Mouse (Mus musculus) cerebellum, postnatal 14 days (tissue): ENCODE data around the gene Psme1.

Source experiments
- DNase-seq, 2 experiments: peaks; one replicate each; pipeline ENCODE4 v3.0.0; 2021; ENCODE audit warnings: mixed read lengths in 2 of 2

Psme1 gene

GRCm38 (mm10) chr14:55603271-55603632 is 25.3 kb downstream of the Psme1 start, which contains the start of gene Irf9:
Irf9 (plus strand) TSS chr14:55603571.
- no peak for DNase-seq

GRCm38 (mm10) chr14:55603633-55604576 is 26.0 kb downstream of the Psme1 start:
- DNase-seq, result peak; percentile 90 to 93

DNA sequence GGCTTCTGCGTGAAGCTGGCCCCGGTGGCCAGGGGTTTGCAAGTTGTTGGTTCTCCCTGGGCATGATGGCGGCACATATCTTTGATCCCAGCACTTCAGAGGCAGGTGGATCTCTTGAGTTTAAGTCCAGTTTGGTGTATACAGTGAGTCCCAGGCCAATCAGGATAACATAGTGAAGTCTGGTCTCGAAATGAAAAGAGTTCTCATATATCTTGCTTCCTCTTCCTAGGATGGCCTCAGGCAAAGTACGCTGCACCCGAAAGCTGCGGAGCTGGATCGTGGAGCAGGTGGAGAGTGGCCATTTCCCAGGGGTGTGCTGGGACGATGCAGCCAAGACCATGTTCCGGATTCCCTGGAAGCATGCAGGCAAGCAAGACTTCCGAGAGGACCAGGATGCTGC is 26.9 kb downstream of the Psme1 start:
- no peak for DNase-seq

GRCm38 (mm10) chr14:55605743-55606459 is 28.0 kb downstream of the Psme1 start:
- DNase-seq, result no peak

- DNase-seq, result no peak
Measured at GRCm38 (mm10) chr14:55608339-55608738, 30.4 kb downstream of the Psme1 start.

DNA sequence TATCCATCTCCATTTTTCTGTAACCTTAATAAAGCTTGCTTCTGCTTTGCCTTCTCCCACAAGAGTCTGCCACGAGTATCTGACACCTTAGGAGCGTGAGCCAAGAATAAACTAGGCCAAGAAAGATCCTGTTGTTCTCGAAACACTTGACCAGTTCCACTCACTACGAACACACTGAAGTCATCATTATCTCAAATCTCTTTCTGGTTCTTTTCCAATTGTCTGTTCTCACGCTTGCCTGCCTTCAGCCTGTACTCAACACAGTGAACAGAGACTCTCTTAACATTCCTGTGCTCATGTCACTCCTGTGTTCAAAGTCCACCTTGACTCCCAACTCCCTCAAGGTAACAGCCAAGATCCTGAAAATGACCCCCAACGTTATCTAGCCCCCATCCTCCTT is 35.4 kb downstream of the Psme1 start:
- no peak for DNase-seq

- no peak for DNase-seq
Measured at GRCm38 (mm10) chr14:55614565-55615178, 36.7 kb downstream of the Psme1 start.

- DNase-seq, result no peak
Measured at GRCm38 (mm10) chr14:55615876-55616275, 38.0 kb downstream of the Psme1 start.

DNA sequence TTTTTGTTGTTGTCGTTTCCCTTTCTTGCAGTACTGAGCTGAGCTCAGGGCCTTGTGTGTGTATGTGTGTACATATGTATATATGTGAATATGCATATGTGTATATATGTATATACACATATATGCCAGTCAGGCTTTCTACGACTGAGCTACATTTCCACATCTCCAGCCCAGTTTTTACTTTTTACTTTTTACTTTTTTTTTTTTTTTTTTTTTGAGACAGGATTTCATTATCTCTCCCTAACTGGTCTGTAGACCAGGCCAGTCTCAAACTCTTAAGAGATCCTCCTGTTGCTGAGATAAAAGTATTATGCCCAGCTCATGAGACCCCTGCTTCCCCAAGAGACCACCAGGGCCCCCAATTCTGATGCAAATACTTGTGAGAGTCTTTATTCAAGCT is 38.9 kb downstream of the Psme1 start:
- no peak for DNase-seq

- DNase-seq, result peak; percentile 72 to 78
Measured at GRCm38 (mm10) chr14:55617822-55618221, 39.9 kb downstream of the Psme1 start, which contains the start of gene Rec8. Rec8 (plus strand) TSS chr14:55618037.

- DNase-seq, result peak; percentile 70 to 81
Measured at GRCm38 (mm10) chr14:55618486-55619195, 40.7 kb downstream of the Psme1 start.

DNA sequence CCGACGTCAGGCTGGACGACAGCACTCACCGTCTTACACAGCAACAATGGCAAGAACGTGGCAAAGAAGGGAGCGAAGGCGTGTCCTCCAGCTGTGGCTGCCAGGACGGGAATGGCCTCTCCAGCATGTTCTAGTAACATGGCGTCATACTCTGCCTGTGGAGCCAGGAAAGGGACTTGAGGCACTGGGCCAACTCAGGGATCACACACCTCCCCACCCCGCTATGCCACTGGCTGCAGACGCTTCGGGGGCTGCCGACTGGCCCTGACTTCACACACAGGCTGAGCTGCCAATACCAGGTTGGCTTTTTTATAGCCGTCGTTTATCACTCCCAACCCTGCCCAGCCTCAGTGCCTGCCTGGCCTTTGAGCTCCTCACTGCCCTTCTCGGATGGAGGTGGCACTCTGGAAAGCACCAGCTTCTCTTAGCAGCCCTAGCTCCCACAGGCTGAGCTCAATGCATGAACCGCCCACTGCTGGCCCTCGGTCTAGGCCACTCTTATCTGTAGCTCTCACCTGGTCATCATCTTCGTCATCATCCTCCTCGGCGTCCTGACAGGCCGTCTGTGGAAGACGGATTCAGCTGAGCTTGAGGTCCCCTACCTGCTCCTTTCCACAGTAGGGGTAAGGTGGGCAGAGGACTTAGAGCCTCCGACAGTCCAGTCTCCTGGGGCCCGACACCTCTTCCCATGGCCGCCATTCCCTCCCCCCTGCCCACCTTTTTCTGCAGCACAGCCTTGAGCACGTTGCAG is 50.3 kb downstream of the Psme1 start:
- DNase-seq, result no peak

DNA sequence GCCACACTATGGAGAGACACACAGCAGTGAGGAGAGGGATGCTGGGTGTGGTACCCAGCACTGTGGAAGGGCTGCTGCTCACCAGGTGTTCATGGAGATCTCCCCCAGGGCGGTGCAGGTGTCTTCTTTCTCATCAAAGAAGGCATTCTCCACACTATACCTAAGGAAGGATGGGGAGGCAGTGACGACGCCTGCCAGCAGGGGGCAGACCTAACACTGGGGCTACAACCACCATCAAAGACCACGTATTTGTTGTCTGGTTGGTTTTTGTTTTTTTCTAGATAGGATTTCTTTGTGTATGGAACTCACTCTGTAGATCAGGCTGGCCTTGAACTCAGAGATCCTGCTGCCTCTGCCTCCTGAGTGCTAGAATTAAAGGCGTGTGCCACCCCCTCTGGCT is 51.4 kb downstream of the Psme1 start:
- DNase-seq, result peak; percentile 37 to 68
